Mouse (Mus musculus) testis, adult 2 months (tissue): ENCODE results near the gene Bdh2.

Experiments
- CTCF ChIP-seq: fragments of 200-500 bp; IDR thresholded peaks from 2 replicates; pipeline ENCODE4 v1.5.1; 2012; ENCODE audit warnings: low read depth, mild to moderate bottlenecking, inconsistent platforms, low read length, moderate library complexity; ENCODE audit not compliant: control insufficient read depth, insufficient read depth, insufficient replicate concordance
- POLR2A ChIP-seq: fragments of 200-500 bp; IDR thresholded peaks from 2 replicates; pipeline ENCODE4 v1.6.1; 2012; ENCODE audit warnings: low read depth, mild to moderate bottlenecking, inconsistent platforms, low read length, moderate library complexity; ENCODE audit not compliant: control insufficient read depth

- TF ChIP-seq POLR2A: no peak
- TF ChIP-seq CTCF: no peak
These were observed 7.2 kb downstream of the Bdh2 start for GRCm38 (mm10) chr3:135288138-135288750.
